Mouse (Mus musculus): ENCODE data around the gene Efcab11. TPM values are rescaled to one million over a fixed set of nuclear protein-coding genes. Genes with fewer than 3 reads are reported as not detected.

Gene Efcab11
- total and polyA plus RNA-seq, 3 experiments = 7.9 to 12.2 (median 8.0) TPM

GRCm38 (mm10) chr12:99652459-99652858, 231.8 kb downstream of the Efcab11 start:
- dilution Hi-C loops (cut with MboI; ENCODE audit: extremely low pct_ligation_motif_present, extremely low pct_unique_long_range_greater_than_20kb, low sequenced_read_pairs) = no loop called here
- peaks cover 0 to 14% of the 10 kb centered on the region in 2 experiments; a peak in 2 of 4 replicates for H3K4me1 ChIP-seq (ENCODE audit: control insufficient read depth in 1 of 2, insufficient read depth in 2 of 2)
- no peak overlapping the region for H3K9ac ChIP-seq (ENCODE audit: insufficient read depth, low read depth)
- no peak overlapping the region for H3K4me3 ChIP-seq (replicated peaks in 1 of 3; ENCODE audit: low read depth in 2 of 3, low read length in 2 of 3, poor library complexity in 1 of 3)
- no peaks in the 10 kb centered on the region for H3K79me2 ChIP-seq (replicated peaks; ENCODE audit: control insufficient read depth, extremely low read depth, insufficient read depth, poor library complexity, severe bottlenecking)
- in situ Hi-C loops (cut with MboI; ENCODE audit: low pct_ligation_motif_present, low pct_unique_long_range_greater_than_20kb, low sequenced_read_pairs) = no loop called here
- H3K27me3 ChIP-seq (replicated peaks) = no peaks in the 10 kb centered on the region
- TF ChIP-seq JUN (IDR thresholded peaks at IDR 0.05; ENCODE audit: insufficient read depth, low read depth, low read length) (no peak), USF2 (conservative IDR thresholded peaks at IDR 0.05; ENCODE audit: low read depth, low read length) (no peak), ELF1 (IDR thresholded peaks at IDR 0.05; ENCODE audit: low read depth, low read length) (no peak), ZC3H11A (IDR thresholded peaks at IDR 0.05; ENCODE audit: low read depth, low read length) (no peak), CHD1 (IDR thresholded peaks at IDR 0.05; ENCODE audit: low read depth, low read length) (no peak), MAX (IDR thresholded peaks at IDR 0.05; ENCODE audit: low read length) (no peak), EP300 (IDR thresholded peaks at IDR 0.05; ENCODE audit: low read length) (no peak), MEF2A (IDR thresholded peaks at IDR 0.05; ENCODE audit: borderline replicate concordance, low read depth, low read length) (no peak)
- H3K27ac ChIP-seq (ENCODE audit: insufficient read depth, low read depth) = no peak overlapping the region
- H3K4me2 ChIP-seq (ENCODE audit: insufficient read depth, low read depth, poor library complexity, severe bottlenecking) = no peak overlapping the region
- DNase-seq (ENCODE audit: extremely low read depth) = no peak
- H3K9me3 ChIP-seq (replicated peaks; ENCODE audit: low read length) = no peaks in the 10 kb centered on the region
- no peaks in the 10 kb centered on the region for H3K36me3 ChIP-seq (replicated peaks in 1 of 2; ENCODE audit: control insufficient read depth in 1 of 2, insufficient read depth in 1 of 2, low read length in 1 of 2)

- dilution Hi-C loops (cut with MboI; ENCODE audit: extremely low pct_ligation_motif_present, extremely low pct_unique_long_range_greater_than_20kb, low sequenced_read_pairs) = no loop called here
- Histone ChIP-seq H3K27ac (ENCODE audit: insufficient read depth, low read depth) (no peak overlapping the region), H3K4me2 (ENCODE audit: insufficient read depth, low read depth, poor library complexity, severe bottlenecking) (no peak overlapping the region), H3K27me3 (replicated peaks) (no peaks in the 10 kb centered on the region), H3K36me3 (replicated peaks in 1 of 2; ENCODE audit: control insufficient read depth in 1 of 2, insufficient read depth in 1 of 2, low read length in 1 of 2) (no peaks in the 10 kb centered on the region), H3K4me3 (replicated peaks in 1 of 3; ENCODE audit: low read depth in 2 of 3, low read length in 2 of 3, poor library complexity in 1 of 3) (no peak overlapping the region), H3K79me2 (replicated peaks; ENCODE audit: control insufficient read depth, extremely low read depth, insufficient read depth, poor library complexity, severe bottlenecking) (no peaks in the 10 kb centered on the region), H3K9me3 (replicated peaks; ENCODE audit: low read length) (peaks cover 10% of the 10 kb centered on the region), H3K4me1 (ENCODE audit: control insufficient read depth in 1 of 2, insufficient read depth in 2 of 2) (peaks cover 11 to 28% of the 10 kb centered on the region in 2 experiments), H3K9ac (ENCODE audit: insufficient read depth, low read depth) (no peak overlapping the region)
- in situ Hi-C loops (cut with MboI; ENCODE audit: low pct_ligation_motif_present, low pct_unique_long_range_greater_than_20kb, low sequenced_read_pairs) = loop anchor here (25.0 kb wide), 1 partner anchor 562 kb away; no protein-coding TSS in a partner anchor
- TF ChIP-seq RCOR1 (conservative IDR thresholded peaks at IDR 0.05; ENCODE audit: low read depth, low read length) = no peak
- no peak for TF ChIP-seq JUN (IDR thresholded peaks at IDR 0.05; ENCODE audit: insufficient read depth, low read depth, low read length)
- TF ChIP-seq UBTF (IDR thresholded peaks at IDR 0.05; ENCODE audit: low read depth, low read length) = no peak
- TF ChIP-seq USF1 (IDR thresholded peaks at IDR 0.05; ENCODE audit: low read depth, low read length) = no peak
- no peak for DNase-seq (ENCODE audit: extremely low read depth)
Measured at GRCm38 (mm10) chr12:99649732-99650131, 234.5 kb downstream of the Efcab11 start.

GRCm38 (mm10) chr12:99648781-99649180, 235.5 kb downstream of the Efcab11 start:
- TF ChIP-seq USF2 (conservative IDR thresholded peaks at IDR 0.05; ENCODE audit: low read depth, low read length) (no peak), RCOR1 (conservative IDR thresholded peaks at IDR 0.05; ENCODE audit: low read depth, low read length) (no peak)
- Histone ChIP-seq H3K9ac (ENCODE audit: insufficient read depth, low read depth) (no peak overlapping the region), H3K9me3 (replicated peaks; ENCODE audit: low read length) (peaks cover 20% of the 10 kb centered on the region), H3K4me3 (replicated peaks in 1 of 3; ENCODE audit: low read depth in 2 of 3, low read length in 2 of 3, poor library complexity in 1 of 3) (no peak overlapping the region), H3K4me1 (ENCODE audit: control insufficient read depth in 1 of 2, insufficient read depth in 2 of 2) (peaks cover 11 to 28% of the 10 kb centered on the region in 2 experiments), H3K79me2 (replicated peaks; ENCODE audit: control insufficient read depth, extremely low read depth, insufficient read depth, poor library complexity, severe bottlenecking) (no peaks in the 10 kb centered on the region), H3K36me3 (replicated peaks in 1 of 2; ENCODE audit: control insufficient read depth in 1 of 2, insufficient read depth in 1 of 2, low read length in 1 of 2) (no peaks in the 10 kb centered on the region), H3K4me2 (ENCODE audit: insufficient read depth, low read depth, poor library complexity, severe bottlenecking) (no peak overlapping the region), H3K27me3 (replicated peaks) (no peaks in the 10 kb centered on the region), H3K27ac (ENCODE audit: insufficient read depth, low read depth) (no peak overlapping the region)
- no peak for DNase-seq (ENCODE audit: extremely low read depth)
- dilution Hi-C loops (cut with MboI; ENCODE audit: extremely low pct_ligation_motif_present, extremely low pct_unique_long_range_greater_than_20kb, low sequenced_read_pairs) (no loop called here), in situ Hi-C loops (cut with MboI; ENCODE audit: low pct_ligation_motif_present, low pct_unique_long_range_greater_than_20kb, low sequenced_read_pairs) (loop anchor here (25.0 kb wide), 1 partner anchor 561 kb away; no protein-coding TSS in a partner anchor)
